Mouse (Mus musculus): ENCODE measurements around the gene Akr7a5.

Akr7a5 gene

GRCm38 (mm10) chr4:139310171-139310898 lies at the start of gene Akr7a5, which contains the start of gene Pqlc2:
TSS of gene Akr7a5 (plus strand) at chr4:139310744.
TSS of gene Pqlc2 (minus strand) at chr4:139310708.
- DNase-seq (ENCODE audit: low read depth, low spot score), result peak; percentile 97

GRCm38 (mm10) chr4:139262981-139263380 lies 47.6 kb upstream of the Akr7a5 start:
- no peak for DNase-seq (ENCODE audit: low read depth, low spot score)

GRCm38 (mm10) chr4:139265783-139266499 lies 44.6 kb upstream of the Akr7a5 start:
- no peak for DNase-seq (ENCODE audit: low read depth, low spot score)

DNA sequence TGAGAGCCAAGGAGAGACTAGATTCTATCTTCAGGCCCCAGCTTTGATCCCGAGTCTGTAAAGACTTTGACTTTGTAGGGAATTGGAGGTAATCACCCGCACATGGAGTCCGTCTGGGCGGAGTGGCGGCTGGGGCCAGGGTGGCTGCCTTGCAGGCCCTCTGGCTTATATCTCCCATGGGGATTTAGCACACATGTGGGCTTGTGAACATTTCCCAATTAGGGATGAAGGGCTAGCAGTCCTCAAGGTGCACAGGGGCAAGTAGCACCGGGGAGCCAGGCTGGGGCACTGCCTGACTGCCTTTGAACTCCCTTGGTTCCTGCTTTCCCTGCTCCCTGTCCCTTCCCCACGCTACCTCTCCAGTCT lies 44.1 kb upstream of the Akr7a5 start:
- DNase-seq (ENCODE audit: low read depth, low spot score), result no peak

GRCm38 (mm10) chr4:139267335-139267734 lies 43.2 kb upstream of the Akr7a5 start:
- no peak for DNase-seq (ENCODE audit: low read depth, low spot score)

DNA sequence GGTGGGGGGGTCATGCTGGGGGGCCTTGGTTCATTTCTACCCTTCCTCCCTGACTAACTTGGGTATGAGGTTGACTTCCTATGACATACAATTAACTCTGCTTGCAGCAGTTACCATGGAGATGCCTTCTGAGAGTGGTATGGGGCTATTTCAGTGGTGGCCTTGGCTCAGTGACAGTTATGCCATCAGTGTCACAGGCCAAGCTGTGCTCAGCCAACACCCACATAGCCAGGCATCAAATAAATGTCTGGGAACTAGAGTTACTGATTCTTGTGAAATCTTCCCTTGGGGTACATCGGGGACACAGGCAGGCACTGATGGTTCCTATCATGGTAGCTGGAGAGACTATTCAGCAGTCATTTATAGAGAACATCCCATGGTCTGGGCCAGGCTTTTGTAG lies 42.3 kb upstream of the Akr7a5 start:
- no peak for DNase-seq (ENCODE audit: low read depth, low spot score)

DNA sequence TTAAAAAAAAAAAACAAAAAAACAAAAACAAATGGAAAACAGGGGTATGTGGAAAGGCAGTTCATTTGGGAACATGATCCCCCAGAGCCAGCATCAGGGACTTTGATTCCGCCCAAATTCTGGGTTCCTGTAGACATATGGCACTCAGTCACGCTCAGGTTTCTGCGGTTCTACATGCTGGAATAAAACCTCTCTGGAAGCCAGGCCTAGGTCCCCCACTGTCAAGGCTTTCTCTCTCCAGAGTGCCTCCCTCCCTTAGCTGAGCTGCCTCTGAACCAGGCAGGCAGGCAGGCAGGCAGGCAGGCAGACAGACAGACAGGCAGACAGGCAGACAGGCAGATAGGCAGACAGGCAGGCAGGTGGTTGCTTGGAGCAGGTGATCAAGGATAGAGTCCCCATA lies 40.4 kb upstream of the Akr7a5 start:
- DNase-seq (ENCODE audit: low read depth, low spot score), result no peak

DNA sequence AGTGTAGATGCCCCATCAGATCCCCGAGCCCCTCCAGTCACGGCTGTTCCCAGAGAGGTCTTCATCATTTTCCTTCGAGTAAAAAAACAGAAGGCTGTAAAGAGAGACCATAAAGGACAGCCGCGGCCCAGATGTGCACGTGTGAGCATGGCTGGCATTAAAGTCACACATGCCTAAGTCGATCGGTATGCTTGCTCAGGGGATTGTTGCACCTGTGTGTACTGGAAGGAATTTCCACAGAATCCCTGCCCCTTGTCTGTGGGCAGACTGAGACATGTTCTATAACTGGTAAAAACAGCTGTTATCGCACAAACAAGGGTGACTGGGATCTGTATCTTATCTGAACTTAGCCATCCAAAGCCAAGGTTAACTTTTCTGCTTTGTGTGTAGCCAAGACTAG lies 39.0 kb upstream of the Akr7a5 start:
- DNase-seq (ENCODE audit: low read depth, low spot score), result no peak

GRCm38 (mm10) chr4:139272951-139273680 lies 37.4 kb upstream of the Akr7a5 start:
- no peak for DNase-seq (ENCODE audit: low read depth, low spot score)

- DNase-seq (ENCODE audit: low read depth, low spot score), result no peak
These were observed 36.0 kb upstream of the Akr7a5 start for GRCm38 (mm10) chr4:139274573-139274972.

- DNase-seq (ENCODE audit: low read depth, low spot score), result no peak
These were observed 34.1 kb upstream of the Akr7a5 start for GRCm38 (mm10) chr4:139276411-139276810.

DNA sequence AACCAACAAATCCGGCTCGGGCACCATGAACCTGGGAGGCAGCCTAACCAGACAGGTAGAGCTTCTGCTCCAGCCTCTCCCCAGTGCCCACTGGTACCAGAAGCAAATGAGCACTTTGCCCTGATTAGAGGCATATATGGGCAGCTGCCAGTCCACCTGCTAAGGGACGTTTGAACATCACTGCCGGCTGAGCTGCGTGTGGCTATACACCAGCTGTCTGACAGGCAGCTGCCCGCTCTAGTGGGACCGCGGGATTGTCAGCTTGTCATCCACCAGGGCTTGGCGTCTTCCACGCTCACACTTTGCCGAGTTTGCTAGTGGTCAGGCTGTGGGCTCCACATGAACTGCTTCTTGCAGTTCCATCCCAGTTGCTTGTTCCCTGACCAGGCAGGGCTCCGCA lies 30.0 kb upstream of the Akr7a5 start:
- no peak for DNase-seq (ENCODE audit: low read depth, low spot score)

DNA sequence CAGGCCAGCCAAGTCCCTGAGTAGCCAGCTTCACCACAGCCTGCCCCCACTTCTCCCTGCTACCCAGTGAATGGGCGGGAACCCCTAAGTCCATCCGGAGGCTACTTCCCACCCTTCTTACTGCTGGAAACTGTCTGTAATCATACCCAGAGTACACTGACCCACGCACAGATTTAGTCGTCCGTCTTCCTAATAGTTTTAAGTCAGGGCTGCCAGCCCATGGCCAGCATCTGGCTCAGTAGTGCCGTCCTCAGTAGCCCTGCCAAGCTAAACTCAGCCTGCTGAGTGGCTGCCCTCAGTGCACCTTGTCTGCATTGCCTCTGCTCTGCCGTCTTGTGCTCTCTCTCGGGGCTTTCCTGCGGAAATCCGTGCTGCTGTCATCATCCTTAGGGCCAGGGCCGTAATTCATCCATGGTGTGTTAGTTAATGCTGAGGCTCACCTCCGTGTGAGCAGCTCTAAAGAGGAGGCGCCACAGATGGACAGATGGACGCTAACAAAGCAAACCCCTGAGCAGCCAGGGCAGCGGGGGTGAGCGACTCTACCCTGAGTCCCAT lies 28.7 kb upstream of the Akr7a5 start:
- DNase-seq (ENCODE audit: low read depth, low spot score), result peak; percentile 54

DNA sequence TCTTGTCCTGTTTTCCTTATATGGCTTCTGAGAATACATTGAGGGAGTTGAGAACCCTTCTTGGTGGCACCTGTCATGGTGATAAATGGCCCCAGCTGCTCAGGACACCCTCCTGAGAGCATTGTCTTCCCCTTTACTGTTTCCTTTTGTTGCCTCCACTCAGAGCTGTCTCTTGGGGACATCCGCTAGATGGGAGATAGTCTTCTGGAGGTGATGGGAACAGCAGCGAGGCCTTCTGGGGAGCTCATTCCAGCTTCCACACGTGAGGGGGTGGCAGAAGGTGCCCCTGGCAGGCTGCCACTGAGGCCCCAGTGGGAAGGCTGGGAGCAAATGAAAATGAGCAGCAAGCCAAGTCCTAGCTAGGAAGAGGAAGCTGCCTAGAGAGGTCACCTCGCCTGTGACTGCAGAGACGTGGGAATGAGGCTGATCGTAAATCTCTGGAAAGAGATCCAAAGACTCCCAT lies 27.6 kb upstream of the Akr7a5 start:
- peak; percentile 44 for DNase-seq (ENCODE audit: low read depth, low spot score)

DNA sequence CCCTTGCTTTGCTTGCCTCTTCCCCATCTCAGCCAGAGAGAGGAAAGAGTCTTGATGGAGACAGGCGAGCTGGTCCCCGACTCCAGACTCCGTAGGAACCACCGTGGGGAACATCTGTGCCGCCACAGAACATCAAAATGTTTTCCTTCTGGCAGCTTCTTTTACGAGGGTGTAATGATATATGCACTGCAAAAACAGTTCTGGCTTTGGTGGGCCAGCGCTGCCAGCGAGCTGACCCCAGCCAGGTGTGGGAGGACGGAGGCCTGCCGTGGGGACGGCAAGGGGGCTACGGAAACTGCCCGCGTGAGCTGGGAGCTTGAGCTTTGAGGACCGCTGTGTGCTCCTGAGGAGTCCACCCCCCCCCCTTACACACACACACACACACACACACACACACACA lies 25.7 kb upstream of the Akr7a5 start:
- DNase-seq (ENCODE audit: low read depth, low spot score), result no peak

- no peak for DNase-seq (ENCODE audit: low read depth, low spot score)
These were observed 24.3 kb upstream of the Akr7a5 start for GRCm38 (mm10) chr4:139286234-139286633.

- peak; percentile 74 for DNase-seq (ENCODE audit: low read depth, low spot score)
These were observed 23.3 kb upstream of the Akr7a5 start for GRCm38 (mm10) chr4:139287122-139287863.

- DNase-seq (ENCODE audit: low read depth, low spot score), result peak; percentile 67
These were observed 21.5 kb upstream of the Akr7a5 start for GRCm38 (mm10) chr4:139289017-139289416.

DNA sequence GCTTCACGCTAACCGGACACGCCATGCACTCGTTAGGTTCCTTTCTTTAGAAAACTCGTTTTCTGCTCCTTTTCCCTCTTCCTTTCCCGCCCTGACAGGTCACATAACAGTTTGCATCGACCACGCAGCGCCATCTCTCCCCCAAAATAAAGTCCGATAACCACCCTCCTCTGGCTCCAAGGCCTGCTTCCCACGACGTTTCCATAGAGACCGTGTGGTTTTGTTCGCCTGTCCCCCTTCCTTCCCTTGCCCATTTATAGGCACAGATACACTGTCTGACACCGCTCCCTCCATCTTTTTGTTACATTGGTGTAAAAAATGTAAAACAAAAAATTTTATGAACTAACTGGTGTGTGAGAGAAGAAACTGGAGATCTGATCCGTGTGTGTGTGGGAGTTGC lies 19.4 kb upstream of the Akr7a5 start:
- DNase-seq (ENCODE audit: low read depth, low spot score), result no peak

DNA sequence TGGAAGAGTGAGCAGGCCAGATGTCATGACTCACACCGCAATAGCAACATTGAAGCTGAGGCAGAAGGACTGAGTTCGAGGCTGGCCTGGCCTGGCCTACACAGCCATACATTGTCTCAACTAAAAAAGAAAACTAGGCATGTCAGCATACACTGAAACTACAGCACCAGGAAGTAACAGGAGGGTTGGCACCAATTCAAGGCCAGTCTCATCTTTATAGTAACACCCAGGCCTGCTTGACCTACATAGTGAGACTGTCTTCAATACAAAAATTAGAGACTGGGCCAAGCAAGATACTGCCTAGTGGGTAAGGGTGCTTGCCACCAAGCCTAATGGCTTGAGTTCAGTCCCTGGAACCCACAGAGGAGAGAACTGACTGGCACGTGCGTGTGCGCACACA lies 18.5 kb upstream of the Akr7a5 start:
- no peak for DNase-seq (ENCODE audit: low read depth, low spot score)

- no peak for DNase-seq (ENCODE audit: low read depth, low spot score)
These were observed 13.0 kb upstream of the Akr7a5 start for GRCm38 (mm10) chr4:139297566-139297965.

Measured in mesoderm, embryonic 11.5 days (tissue).